11 mouse cellular contexts compared by ENCODE assay signal in genomic region chr7:72543946-72544345, GRCm38 (mm10).
A peak's percentile ranks its signal among the peaks of the same experiment; 100 is the strongest.
DNase-seq lines count a peak whose midpoint lies in the region; ATAC-seq and TF ChIP-seq lines count a peak whose summit lies in the region.
"Had no signal": no experiment of that assay in that cellular context is flagged by ENCODE, and none has a peak within 500 bp of the region (broad histone marks: within the 10 kb centered on the region; RNA-seq: fewer than 3 reads in every experiment).

No protein-coding gene starts in this region.

- 11% methylated on average over 4 of the region's 4 CpGs for WGBS in stomach, embryonic 14.5 days
- WGBS in stomach, postnatal 0 days, result 20% methylated on average over 4 of the region's 4 CpGs
- WGBS in kidney, adult 2 months, result 25% methylated on average over 4 of the region's 4 CpGs

- no peak overlapping the region for H3K4me2 ChIP-seq in stomach, embryonic 14.5 days (replicated peaks; ENCODE audit: low read depth, low read length)
- no peak overlapping the region for H3K4me2 ChIP-seq in stomach, postnatal 0 days (replicated peaks; ENCODE audit: low read depth)
- H3K4me2 ChIP-seq: heart, embryonic 15.5 days; limb, embryonic 13.5 days had no signal

- no peak for TF ChIP-seq POLR2A in kidney, adult 2 months (IDR thresholded peaks at IDR 0.05; ENCODE audit: low read depth, low read length)

- no peak overlapping the region for H3K4me3 ChIP-seq in stomach, embryonic 14.5 days (ENCODE audit: low read depth, low read length)
- H3K4me3 ChIP-seq in stomach, postnatal 0 days (ENCODE audit: low read depth, low read length), result no peak overlapping the region
- H3K4me3 ChIP-seq in kidney, adult 2 months (ENCODE audit: insufficient read depth, low read depth, low read length), result no peak overlapping the region
- H3K4me3 ChIP-seq in left cerebral cortex, adult 2 months, result no peak overlapping the region
- H3K4me3 ChIP-seq: heart, embryonic 15.5 days; limb, embryonic 13.5 days had no signal

- H3K9ac ChIP-seq in stomach, embryonic 14.5 days (replicated peaks; ENCODE audit: low read depth, low read length), result no peak overlapping the region
- no peak overlapping the region for H3K9ac ChIP-seq in stomach, postnatal 0 days (ENCODE audit: low read length)
- H3K9ac ChIP-seq: heart, embryonic 15.5 days; limb, embryonic 13.5 days had no signal

- no peaks in the 10 kb centered on the region for H3K27me3 ChIP-seq in stomach, embryonic 14.5 days (ENCODE audit: control insufficient read depth, insufficient read depth, low read length)
- no peaks in the 10 kb centered on the region; the same call in 1 of the 2 replicates for H3K27me3 ChIP-seq in stomach, postnatal 0 days (ENCODE audit: control insufficient read depth, insufficient read depth, low read length)
- H3K27me3 ChIP-seq in kidney, adult 2 months (replicated peaks; ENCODE audit: control insufficient read depth, insufficient read depth, low read length), result no peaks in the 10 kb centered on the region
- H3K27me3 ChIP-seq: heart, embryonic 15.5 days had no signal

- peak overlapping the region; percentile 64; the same call in 1 of the 2 replicates for H3K27ac ChIP-seq in stomach, embryonic 14.5 days (ENCODE audit: low read length)
- no peak overlapping the region for H3K27ac ChIP-seq in stomach, postnatal 0 days (replicated peaks)
- no peak overlapping the region for H3K27ac ChIP-seq in kidney, adult 2 months (ENCODE audit: insufficient read depth, low read depth, low read length)
- no peak overlapping the region for H3K27ac ChIP-seq in left cerebral cortex, adult 2 months
- H3K27ac ChIP-seq: heart, embryonic 15.5 days; limb, embryonic 13.5 days had no signal

- intact Hi-C loops in left cerebral cortex, adult 2 months (cut with DNase I), result loop anchor here (5.0 kb wide), 1 partner anchor 833 kb away; the partner anchor contains the start of gene Rgma

- TF ChIP-seq CTCF in stomach, postnatal 0 days (IDR thresholded peaks at IDR 0.05; ENCODE audit: low read depth), result no peak
- no peak for TF ChIP-seq CTCF in kidney, adult 2 months (conservative IDR thresholded peaks at IDR 0.05; ENCODE audit: insufficient read depth, insufficient read length, low read depth, low read length)
- no peak for TF ChIP-seq CTCF in left cerebral cortex, adult 2 months (IDR thresholded peaks at IDR 0.05)

- no peaks in the 10 kb centered on the region for H3K9me3 ChIP-seq in stomach, embryonic 14.5 days (ENCODE audit: control insufficient read depth, low read depth, low read length)
- no peaks in the 10 kb centered on the region for H3K9me3 ChIP-seq in stomach, postnatal 0 days (ENCODE audit: control insufficient read depth, low read length)
- H3K9me3 ChIP-seq: heart, embryonic 15.5 days had no signal

- peaks cover 11% of the 10 kb centered on the region; the same call in 1 of the 2 replicates for H3K4me1 ChIP-seq in stomach, embryonic 14.5 days (ENCODE audit: control insufficient read depth, insufficient read depth, low read length)
- H3K4me1 ChIP-seq in stomach, postnatal 0 days (replicated peaks; ENCODE audit: control insufficient read depth, insufficient read depth), result no peaks in the 10 kb centered on the region
- no peaks in the 10 kb centered on the region for H3K4me1 ChIP-seq in kidney, adult 2 months (ENCODE audit: control insufficient read depth, insufficient read depth, low read length)
- H3K4me1 ChIP-seq: heart, embryonic 15.5 days had no signal

- ATAC-seq in stomach, embryonic 14.5 days (ENCODE audit: insufficient number of reproducible peaks, insufficient read depth, low FRiP score, low read depth), result no peak; the same call in 1 of the 2 replicates
- ATAC-seq in stomach, postnatal 0 days (ENCODE audit: low FRiP score, low TSS enrichment), result no peak

- H3K36me3 ChIP-seq in stomach, embryonic 14.5 days (ENCODE audit: control insufficient read depth, insufficient read depth, low read length), result no peaks in the 10 kb centered on the region
- H3K36me3 ChIP-seq in stomach, postnatal 0 days (ENCODE audit: control insufficient read depth, insufficient read depth, low read length), result no peaks in the 10 kb centered on the region
- H3K36me3 ChIP-seq in kidney, adult 2 months (ENCODE audit: control insufficient read depth, insufficient read depth, low read length), result no peaks in the 10 kb centered on the region
- H3K36me3 ChIP-seq: G1E; heart, embryonic 15.5 days; limb, embryonic 13.5 days had no signal

- DNase-seq in gastrocnemius, postnatal 10 days, result peak; percentile 19
- no peak for DNase-seq in gastrocnemius, adult 8-10 months (ENCODE audit: low spot score in 2 of 2)
- no peak for DNase-seq in stomach, postnatal 0 days (ENCODE audit: low spot score)
- DNase-seq in kidney, adult 2 months, result peak; percentile 71
- peak; percentile 54 for DNase-seq in mesoderm, embryonic 11.5 days (ENCODE audit: low read depth, low spot score)
- no peak for DNase-seq in frontal cortex, postnatal 36 days (ENCODE audit: low spot score in 2 of 2)
- no peak for DNase-seq in left cerebral cortex, adult 2 months (ENCODE audit: extremely low spot score in 1 of 2, low spot score in 2 of 2)

- TF ChIP-seq EP300 in stomach, postnatal 0 days (optimal IDR thresholded peaks at IDR 0.05), result no peak

Comparison
In these comparisons a context has a peak if more than half of its experiments do, and no peak if none do; other contexts are left out.
1. DNase-seq: peak in gastrocnemius, postnatal 10 days (single experiment), kidney, adult 2 months (single experiment) and mesoderm, embryonic 11.5 days (single experiment); none in gastrocnemius, adult 8-10 months (0 of 2), stomach, postnatal 0 days (single experiment), frontal cortex, postnatal 36 days (0 of 2) and left cerebral cortex, adult 2 months (0 of 2).